Mouse (Mus musculus) kidney, adult 11 months (tissue): Measurements from ENCODE around the gene Usp3.

Source experiments
- DNase-seq: peaks from one replicate; pipeline ENCODE4 v3.0.0; 2022

Usp3 gene

DNA sequence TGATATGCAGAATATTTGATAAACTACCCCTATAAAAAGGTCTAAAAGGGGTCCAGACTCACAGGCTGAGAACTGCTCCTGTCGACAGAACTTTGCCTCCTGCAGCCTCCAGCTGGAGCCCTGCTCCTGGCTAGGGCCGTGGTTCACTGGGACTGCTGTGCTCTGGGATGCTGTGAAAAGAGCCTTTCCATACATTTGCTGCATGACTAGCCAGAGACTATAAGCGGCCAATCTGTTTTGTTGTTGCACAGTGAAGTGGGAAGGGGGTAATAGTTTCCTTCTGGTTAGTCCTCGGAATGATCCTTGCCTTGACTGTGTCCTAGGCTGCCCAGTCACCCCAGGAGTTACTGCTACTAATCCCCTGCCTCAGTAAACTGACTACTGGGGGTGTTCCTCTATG, 86.9 kb downstream of the Usp3 start:
- DNase-seq: no peak

DNA sequence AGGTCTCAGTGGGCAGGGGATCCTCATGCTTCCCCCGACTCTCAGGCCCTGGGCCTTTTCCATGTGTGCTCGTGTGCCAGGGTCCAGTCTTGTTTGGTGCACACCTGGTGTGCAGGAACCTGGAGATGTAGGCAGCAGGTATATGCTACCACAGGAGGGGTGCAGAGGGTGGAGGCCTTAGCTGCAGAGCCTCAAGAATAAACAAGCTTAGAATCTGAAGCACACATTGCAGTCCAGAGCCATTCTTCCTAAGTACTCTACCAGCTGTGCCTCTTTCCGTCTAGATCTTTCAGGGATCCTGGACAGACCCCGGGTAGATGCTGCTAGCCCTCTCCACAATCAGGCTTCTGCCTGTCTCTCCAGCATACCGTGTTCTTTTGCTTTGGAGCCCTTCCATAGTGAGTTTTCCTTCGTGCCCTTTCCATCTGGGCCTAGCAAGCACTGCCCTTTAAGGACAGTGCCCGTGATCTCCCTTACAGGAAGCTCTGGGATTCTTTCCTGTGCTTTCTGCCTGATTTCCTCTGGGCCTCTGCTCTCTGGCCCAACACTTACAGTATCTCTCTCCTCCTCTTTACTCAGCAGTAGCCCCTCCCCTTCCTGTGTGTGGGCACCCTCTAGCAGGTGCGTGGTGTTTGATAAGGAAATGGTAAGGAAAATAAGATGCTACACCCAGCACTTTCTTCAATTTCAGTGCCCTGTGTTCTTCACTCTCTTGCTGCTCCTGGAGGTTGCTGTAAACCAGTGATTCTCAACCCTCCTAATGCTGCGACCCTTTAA, 87.6 kb downstream of the Usp3 start:
- DNase-seq: no peak

DNA sequence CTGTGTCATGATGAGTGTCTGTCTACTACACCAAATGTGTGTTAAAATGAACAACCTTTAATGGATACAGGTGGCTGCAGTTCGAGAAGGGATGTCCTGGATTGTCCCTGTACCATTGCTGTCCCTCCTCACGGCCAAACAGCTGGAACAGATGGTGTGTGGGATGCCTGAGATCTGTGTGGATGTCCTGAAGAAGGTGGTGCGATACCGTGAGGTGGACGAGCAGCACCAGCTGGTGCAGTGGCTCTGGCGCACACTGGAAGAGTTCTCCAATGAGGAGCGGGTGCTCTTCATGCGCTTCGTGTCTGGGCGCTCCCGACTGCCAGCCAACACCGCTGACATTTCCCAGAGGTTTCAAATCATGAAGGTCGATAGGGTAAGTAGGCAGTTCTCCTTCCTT, 88.4 kb downstream of the Usp3 start:
- DNase-seq: no peak

DNA sequence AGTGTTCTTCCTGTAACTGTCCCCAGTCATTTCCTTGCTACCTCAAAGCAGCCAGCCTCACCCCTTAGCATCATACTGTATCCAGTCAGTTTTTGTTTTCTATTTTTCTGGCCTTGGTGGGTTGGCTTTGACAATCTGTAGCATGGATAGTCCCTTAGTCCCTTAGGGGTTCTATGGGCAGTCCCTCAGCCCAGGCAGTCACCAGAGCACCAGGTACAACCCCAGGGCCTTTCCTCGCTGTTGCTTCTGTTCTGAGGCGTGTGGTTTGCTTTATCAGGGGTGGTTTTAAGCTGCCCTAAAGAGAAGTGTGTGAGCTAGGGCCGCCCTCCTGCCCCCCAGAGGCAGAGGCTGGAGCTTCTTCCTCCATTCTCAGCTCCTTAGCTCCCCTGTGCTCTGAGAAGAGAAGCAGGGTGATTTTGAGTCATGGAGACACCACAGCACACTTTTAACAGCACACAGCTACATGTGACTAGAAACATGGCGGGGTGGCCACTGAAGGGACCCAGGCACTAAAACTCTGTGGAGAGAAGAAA, 89.0 kb downstream of the Usp3 start:
- no peak for DNase-seq

- no peak for DNase-seq
Observed at GRCm38 (mm10) chr9:66501248-66501647, 91.7 kb downstream of the Usp3 start.

GRCm38 (mm10) chr9:66493992-66494391, 99.0 kb downstream of the Usp3 start:
- DNase-seq: no peak

GRCm38 (mm10) chr9:66492361-66492760, 100.6 kb downstream of the Usp3 start:
- no peak for DNase-seq

DNA sequence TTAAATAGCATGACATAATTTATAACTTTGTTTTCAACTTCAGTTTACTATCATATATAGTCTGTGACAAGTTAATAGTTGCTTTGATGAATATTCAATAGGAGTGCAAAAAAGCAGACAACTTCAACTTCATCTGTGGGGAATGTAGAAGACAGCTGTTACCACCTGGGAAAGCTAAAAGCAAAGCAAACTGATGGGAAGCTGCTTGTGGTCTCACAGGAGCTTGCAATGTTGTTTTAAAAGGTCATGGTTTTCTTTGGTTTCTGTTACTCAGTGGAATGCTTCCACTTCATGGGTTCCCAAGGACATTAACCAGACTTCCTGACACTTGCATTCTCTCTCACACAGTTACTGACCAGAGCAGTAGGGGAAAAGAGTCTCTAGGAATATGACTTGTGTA, 104.2 kb downstream of the Usp3 start:
- no peak for DNase-seq

- DNase-seq: no peak
Observed at GRCm38 (mm10) chr9:66483429-66483828, 109.5 kb downstream of the Usp3 start.

DNA sequence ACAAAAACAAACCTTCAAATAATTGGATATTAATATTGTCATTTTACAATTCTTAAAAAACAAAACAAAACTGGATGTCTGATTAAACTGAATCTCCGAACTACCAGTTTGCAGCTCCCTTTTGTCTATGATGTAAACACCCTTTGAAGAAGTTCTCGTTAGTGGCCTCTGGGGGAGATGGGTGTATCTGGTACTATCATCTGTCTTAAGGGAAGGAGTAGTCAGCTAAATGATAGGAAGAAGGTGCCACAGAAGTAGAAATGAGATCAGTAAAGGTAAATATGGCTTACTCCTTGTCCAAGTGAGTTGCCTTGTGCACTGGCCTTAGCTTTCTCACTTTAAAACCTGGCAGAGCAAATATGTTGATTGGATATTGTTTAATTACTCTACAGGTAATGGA, 115.2 kb downstream of the Usp3 start:
- DNase-seq: no peak

- DNase-seq: no peak
Observed at GRCm38 (mm10) chr9:66465087-66465486, 127.9 kb downstream of the Usp3 start.
